Mouse (Mus musculus) liver, adult (tissue): ENCODE data around the gene Chrm1.
A peak's percentile ranks its signal among the peaks of the same experiment; 100 is the strongest.

Experiments
- GATA4 ChIP-seq: IDR thresholded peaks from 2 replicates; pipeline ENCODE4 v1.6.1; 2014; ENCODE audit warnings: mild to moderate bottlenecking, low read length; ENCODE audit not compliant: insufficient replicate concordance

Chrm1 gene

DNA sequence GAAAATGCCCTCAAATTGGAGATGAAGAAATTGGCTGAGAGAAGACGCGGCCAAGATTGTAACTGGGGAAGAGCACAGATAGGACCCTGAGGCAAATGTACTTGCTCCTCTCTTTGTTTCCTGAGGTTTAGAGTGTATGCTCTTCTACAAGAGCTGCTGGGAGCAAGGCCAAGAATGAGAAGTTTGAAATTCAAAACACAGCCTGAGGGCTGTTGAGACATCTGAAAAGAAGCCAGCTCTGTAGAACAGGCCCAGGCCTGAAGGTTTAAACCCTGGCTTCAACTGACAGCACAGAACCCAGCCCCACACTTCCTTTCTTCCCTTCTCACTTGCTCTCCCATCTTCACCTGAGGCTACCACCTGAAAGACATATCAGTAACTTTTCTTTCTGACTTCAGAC is 46.5 kb downstream of the Chrm1 start:
- no peak for TF ChIP-seq GATA4

- TF ChIP-seq GATA4 = no peak
Measured at GRCm38 (mm10) chr19:8711506-8711905, 47.9 kb downstream of the Chrm1 start.

DNA sequence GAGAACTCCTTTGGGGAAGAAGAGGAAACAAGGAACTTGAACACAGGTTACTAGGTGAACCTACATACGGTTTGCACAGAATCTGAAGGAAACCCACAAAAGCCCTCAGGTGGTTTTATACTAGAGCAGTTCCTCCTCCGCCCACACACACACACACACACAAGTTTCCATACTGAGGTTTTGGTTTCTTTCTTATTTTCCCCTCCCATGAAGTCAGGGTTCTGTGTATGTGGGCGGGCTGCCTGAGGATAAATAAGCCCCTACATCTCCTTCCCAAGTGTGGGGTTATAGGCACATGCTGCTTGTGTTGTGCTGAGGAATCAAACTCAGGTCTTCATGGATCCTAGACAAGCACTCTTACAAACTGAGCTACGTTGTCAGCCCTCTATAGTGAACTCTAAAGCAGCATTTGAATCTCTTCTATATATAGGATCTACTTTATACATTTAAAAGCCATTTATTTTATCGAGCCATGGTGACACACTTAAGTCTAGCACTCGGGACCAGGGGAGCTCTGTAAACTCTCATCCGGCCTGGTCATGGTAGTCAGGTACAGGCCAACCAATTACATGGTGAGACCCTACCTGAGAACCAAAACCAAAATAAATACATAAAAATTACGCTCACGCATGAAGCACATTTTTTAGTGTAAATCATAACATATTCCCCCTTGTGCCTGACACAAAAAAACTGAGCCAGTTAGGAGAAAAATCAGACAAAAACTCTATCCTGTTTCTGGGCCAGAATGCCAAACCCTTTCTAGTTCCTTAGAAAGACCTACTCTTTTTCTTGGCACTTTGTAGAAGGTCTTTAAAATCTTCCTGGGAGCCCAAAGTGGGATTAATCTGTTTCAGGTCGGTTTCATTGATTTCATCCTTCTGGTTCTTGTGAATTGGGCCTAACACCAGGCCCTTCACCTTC is 48.6 kb downstream of the Chrm1 start:
- TF ChIP-seq GATA4 = no peak

DNA sequence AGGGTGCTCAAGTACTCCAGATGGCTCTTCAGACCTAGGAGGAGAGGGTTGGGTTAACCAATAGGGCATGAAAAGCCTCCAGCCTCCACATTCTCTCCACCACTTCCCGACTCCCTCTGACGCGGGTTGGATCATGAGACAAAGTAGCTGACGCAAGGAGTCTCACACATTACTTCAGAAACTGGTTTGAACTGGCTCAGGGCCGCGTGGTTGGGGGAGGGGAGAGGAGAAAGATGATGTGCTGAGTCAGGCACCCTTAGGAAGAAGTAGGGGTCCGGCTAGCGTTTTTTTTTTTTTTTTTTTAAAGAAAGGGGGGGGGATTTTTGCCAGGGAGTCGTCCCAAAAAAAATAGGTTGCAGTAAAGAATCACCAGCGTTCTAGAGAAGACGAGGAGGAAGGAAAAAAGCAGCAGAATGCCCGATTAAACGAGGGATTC is 49.3 kb downstream of the Chrm1 start:
- TF ChIP-seq GATA4 = no peak

GRCm38 (mm10) chr19:8713306-8713996 is 49.9 kb downstream of the Chrm1 start:
- TF ChIP-seq GATA4 = peak; percentile 73; the same call in 1 of the 2 replicates

- TF ChIP-seq GATA4 = no peak
Measured at GRCm38 (mm10) chr19:8713997-8714652, 50.5 kb downstream of the Chrm1 start.

GRCm38 (mm10) chr19:8714653-8715481 is 51.3 kb downstream of the Chrm1 start:
- no peak for TF ChIP-seq GATA4

DNA sequence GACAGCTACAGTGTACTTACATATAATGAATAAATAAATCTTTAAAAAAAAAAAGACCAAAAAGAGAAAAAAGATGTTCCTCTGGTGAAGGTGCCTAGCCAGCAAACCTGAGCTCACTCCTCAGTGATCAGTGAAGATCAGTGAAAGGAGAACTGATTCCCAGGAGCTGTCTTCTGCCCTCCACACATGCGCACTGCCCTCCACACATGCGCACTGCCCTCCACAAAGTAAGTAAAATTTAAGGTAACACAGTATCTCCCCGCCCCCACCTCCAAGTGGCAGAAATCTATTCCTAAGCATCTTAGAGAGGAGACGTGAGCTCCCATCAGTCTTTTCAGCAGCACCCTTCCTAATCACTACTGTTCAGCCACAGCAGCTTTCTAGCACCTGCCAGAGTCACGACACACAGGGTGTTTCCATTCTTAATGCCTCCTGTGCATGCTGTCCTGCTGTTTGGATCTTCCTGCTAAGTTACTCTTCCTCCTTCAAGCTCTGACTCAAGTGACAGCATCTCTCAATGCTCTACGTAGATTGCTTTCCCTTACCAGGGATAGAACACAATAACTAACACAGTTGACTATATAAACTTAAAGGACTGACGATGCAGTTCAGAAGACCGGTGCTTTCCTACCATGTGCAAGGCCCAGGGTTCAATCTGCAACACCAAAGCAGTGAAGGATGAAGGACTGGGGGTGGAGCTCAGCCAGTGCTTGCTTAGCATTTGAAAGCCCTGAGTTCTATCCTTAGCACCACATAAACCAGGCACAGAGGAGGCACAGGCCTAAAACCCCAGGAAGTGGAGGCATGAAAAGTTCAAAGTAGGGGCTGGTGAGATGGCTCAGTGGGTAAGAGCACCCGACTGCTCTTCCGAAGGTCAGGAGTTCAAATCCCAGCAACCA is 52.5 kb downstream of the Chrm1 start:
- no peak for TF ChIP-seq GATA4

- TF ChIP-seq GATA4 = no peak
Measured at GRCm38 (mm10) chr19:8716767-8717475, 53.3 kb downstream of the Chrm1 start.

DNA sequence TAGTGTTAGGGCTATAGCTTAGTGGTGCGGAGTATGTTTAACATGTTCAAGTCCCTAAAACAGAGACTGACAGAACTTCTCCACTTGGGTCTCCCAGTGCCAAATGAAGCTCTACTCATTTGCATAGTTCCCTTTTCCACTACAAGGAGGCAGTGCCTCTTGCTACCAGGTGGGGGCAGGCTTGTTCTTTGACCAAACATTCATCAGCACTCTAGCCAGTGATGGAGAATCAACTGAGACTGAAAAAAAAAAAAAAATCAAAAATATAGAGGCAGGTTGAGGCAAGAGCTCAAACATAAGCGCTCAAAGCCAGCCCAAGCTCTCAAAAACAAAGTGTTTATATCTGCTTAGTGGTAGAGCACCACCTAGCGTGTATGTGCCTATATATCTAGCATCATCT is 54.8 kb downstream of the Chrm1 start:
- no peak for TF ChIP-seq GATA4

- TF ChIP-seq GATA4 = no peak
Measured at GRCm38 (mm10) chr19:8721378-8721777, 57.8 kb downstream of the Chrm1 start.

DNA sequence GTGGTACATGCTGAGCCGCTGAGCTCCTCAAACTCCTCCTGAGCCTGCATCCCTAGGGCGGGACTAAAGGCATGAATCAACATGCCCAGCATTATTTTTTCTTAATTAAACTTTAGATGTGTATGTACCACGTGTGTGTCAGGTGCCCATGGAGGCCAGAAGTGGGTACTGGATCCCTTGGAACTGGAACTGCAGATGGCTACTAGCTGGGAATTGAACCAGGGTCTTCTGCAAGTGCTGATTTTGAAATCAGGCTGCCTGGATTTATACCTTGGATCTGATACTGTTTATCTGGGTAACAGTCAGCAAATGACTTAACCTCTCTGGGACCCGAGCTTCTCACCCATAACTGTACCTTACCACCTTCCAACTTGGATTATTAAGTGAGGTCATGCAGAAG is 58.4 kb downstream of the Chrm1 start:
- TF ChIP-seq GATA4 = no peak

DNA sequence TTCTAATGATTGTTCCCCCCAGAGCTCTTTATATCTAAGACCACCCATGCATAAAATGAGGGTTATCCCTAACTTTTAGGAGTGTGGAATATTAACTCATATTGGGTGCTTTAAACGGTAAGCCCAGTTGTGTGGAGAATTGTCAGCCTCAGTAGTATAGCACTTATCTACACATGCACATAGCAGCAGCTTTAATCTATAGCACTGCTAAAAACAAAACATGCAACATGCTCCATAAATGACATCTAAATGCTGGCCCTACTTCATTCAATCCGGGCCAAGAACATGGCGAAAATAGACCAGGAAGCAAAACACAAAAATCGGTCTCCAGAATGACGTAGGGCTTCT is 58.9 kb downstream of the Chrm1 start:
- no peak for TF ChIP-seq GATA4
